Mouse (Mus musculus) left cerebral cortex, postnatal 14 days (tissue): ENCODE results near the gene Rangap1. TPM values are rescaled to one million over a fixed set of nuclear protein-coding genes. Genes with fewer than 3 reads are reported as not detected.

Experiments used
- total RNA-seq, 2 experiments: library from RNA; stranded (reverse); gene quantifications; 2 replicates each; pipeline ENCODE4 v1.2.3; 2021

The Rangap1 gene
- total RNA-seq, 2 experiments from 2014 or later = 199 to 206 TPM

Other genes with a start within 250 kb of the Rangap1 start
- gene Ep300, start 160.2 kb downstream of the Rangap1 start, total RNA-seq = 10 to 100 TPM; 57.9 to 58.3 TPM
- gene L3mbtl2, start 81.6 kb downstream of the Rangap1 start, total RNA-seq = 10 to 100 TPM; 34.4 to 35.5 TPM
- gene Chadl, start 48.2 kb downstream of the Rangap1 start, total RNA-seq = 10 to 100 TPM; 18.8 to 23.8 TPM
- gene Zc3h7b, start 473 bp downstream of the Rangap1 start, total RNA-seq = 100 to 1,000 TPM; 188 to 197 TPM
- 100 to 1,000 TPM; 188 to 210 TPM for gene Tef, start 56.9 kb upstream of the Rangap1 start, total RNA-seq
- gene Tob2, start 113.3 kb upstream of the Rangap1 start, total RNA-seq = 10 to 100 TPM; 25.8 to 31.8 TPM
- gene Phf5a, start 126.4 kb upstream of the Rangap1 start, total RNA-seq = 10 to 100 TPM; 31.8 to 39.8 TPM
- 100 to 1,000 TPM; 445 to 467 TPM for gene Aco2, start 126.8 kb upstream of the Rangap1 start, total RNA-seq
- 10 to 100 TPM; 52.8 to 53.9 TPM for gene Polr3h, start 180.7 kb upstream of the Rangap1 start, total RNA-seq
- gene Csdc2, start 191.2 kb upstream of the Rangap1 start, total RNA-seq = 100 to 1,000 TPM; 109 to 112 TPM
- gene Pmm1, start 215.4 kb upstream of the Rangap1 start, total RNA-seq = 100 to 1,000 TPM; 190 to 201 TPM
- gene 1700029P11Rik, start 235.0 kb upstream of the Rangap1 start, total RNA-seq = not detected
- gene Xrcc6, start 242.3 kb upstream of the Rangap1 start, total RNA-seq = 10 to 100 TPM; 18.7 to 23.9 TPM